Mouse (Mus musculus): ENCODE data around the gene Usp20.
A peak's percentile ranks its signal among the peaks of the same experiment; 100 is the strongest.

DNA sequence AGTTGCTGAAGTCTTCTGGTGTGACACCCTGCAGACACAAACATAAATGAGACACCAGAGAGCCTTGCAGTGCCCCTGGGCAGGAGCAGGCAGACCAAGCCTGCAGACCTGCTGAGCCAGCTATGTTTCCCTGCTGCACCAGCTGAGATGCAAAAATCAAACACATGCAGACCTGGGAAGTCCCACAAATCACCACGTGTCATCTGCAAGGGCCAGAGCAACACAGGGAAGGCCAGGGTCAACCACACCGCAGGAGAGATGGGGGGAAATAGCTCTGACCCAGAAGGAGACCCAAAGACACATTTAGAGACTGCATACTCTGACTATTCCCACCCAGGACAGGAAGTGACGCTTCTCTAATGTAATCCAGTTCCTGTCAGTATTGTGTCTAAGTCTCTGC is 58.4 kb downstream of the Usp20 start:
- TF ChIP-seq USF1 (IDR thresholded peaks at IDR 0.05; ENCODE audit: low read depth, low read length) (peak; percentile 55), MEF2A (IDR thresholded peaks at IDR 0.05; ENCODE audit: borderline replicate concordance, low read depth, low read length) (peak; percentile 85), JUND (conservative IDR thresholded peaks at IDR 0.05; ENCODE audit: low read depth, low read length) (no peak), EP300 (IDR thresholded peaks at IDR 0.05; ENCODE audit: low read length) (peak; percentile 71), POLR2A (IDR thresholded peaks at IDR 0.05; ENCODE audit: low read depth, low read length) (peak; percentile 48; the same call in 1 of the 2 replicates), CTCF (conservative IDR thresholded peaks at IDR 0.05 in 1 of 2, IDR thresholded peaks at IDR 0.05 in 1 of 2; ENCODE audit: low read depth in 2 of 2, low read length in 2 of 2) (no peak), TBP (conservative IDR thresholded peaks at IDR 0.05; ENCODE audit: low read depth, low read length) (0 out of 2 replicates have a peak, but pooled peaks have one; percentile 23), TCF12 (IDR thresholded peaks at IDR 0.05; ENCODE audit: low read depth, low read length) (peak; percentile 67; the same call in 1 of the 2 replicates), ZKSCAN1 (IDR thresholded peaks at IDR 0.05; ENCODE audit: borderline replicate concordance, low read depth, low read length) (no peak), SIN3A (IDR thresholded peaks at IDR 0.05; ENCODE audit: low read length) (peak; percentile 86), MAX (IDR thresholded peaks at IDR 0.05; ENCODE audit: low read length) (peak; percentile 94)

Measured in CH12.LX (cell line).